ENCODE assay signal across 27 mouse cellular contexts in the genomic region with DNA sequence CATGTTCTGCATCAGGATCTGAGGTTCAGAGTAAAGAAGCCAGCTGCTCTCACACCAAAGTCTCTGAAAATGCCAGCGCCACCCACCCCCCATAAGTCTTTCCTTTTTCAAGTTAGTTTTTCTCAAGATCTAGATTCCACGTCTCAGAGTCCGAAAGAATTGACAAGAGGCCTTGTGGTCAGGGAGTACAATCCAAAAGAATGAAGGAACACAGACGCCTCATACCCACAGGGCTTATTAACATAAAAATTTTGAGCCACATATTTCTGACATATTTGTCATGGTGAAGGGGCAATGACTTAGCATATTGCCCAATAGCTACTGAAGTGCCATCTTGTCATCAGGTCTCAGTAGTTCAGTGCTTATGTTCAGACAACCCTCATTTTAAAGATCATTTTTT.
DNase-seq lines count a peak whose midpoint lies in the region; ATAC-seq and TF ChIP-seq lines count a peak whose summit lies in the region.
"Had no signal": no experiment of that assay in that cellular context is flagged by ENCODE, and none has a peak within 500 bp of the region (broad histone marks: within the 10 kb centered on the region; RNA-seq: fewer than 3 reads in every experiment).

No protein-coding gene starts in this region.

- H3K79me2 ChIP-seq in C2C12 (ENCODE audit: control insufficient read depth, insufficient read depth) = no peaks in the 10 kb centered on the region

- H3K4me1 ChIP-seq in lung, postnatal 0 days (ENCODE audit: insufficient read depth, low read depth, low read length) = no peaks in the 10 kb centered on the region
- H3K4me1 ChIP-seq: liver, embryonic 12.5 days; stomach, embryonic 15.5 days had no signal

- H3ac ChIP-seq in C2C12 (ENCODE audit: control insufficient read depth, insufficient read length, low read depth) = no peak overlapping the region

- peak; percentile 71 for DNase-seq in lung, postnatal 0 days (ENCODE audit: low spot score)
- DNase-seq in lung, postnatal 14 days = no peak
- DNase-seq in left cerebral cortex, postnatal 36 days (ENCODE audit: low spot score in 2 of 2) = no peak
- DNase-seq in adrenal gland, postnatal 14 days = no peak
- DNase-seq: adrenal gland, adult 2 months; cerebellum, adult 11 months; cerebellum, adult 9-10 months; cerebellum, postnatal 36 days; forebrain, postnatal 0 days; gastrocnemius, postnatal 14 days; left cerebral cortex, postnatal 4 days; liver, postnatal 0 days; thymus, postnatal 14 days had no signal

- H3K4me3 ChIP-seq in lung, postnatal 0 days (ENCODE audit: low read depth, low read length) = no peak overlapping the region
- no peak overlapping the region for H3K4me3 ChIP-seq in C2C12 (ENCODE audit: insufficient read depth, poor library complexity, severe bottlenecking)
- H3K4me3 ChIP-seq: erythroblast, embryonic 14.5 days; forebrain, embryonic 12.5 days; heart, embryonic 10.5 days; heart, embryonic 15.5 days; intestine, embryonic 15.5 days; liver, embryonic 12.5 days; midbrain, embryonic 13.5 days; neural tube, embryonic 13.5 days; stomach, embryonic 15.5 days had no signal

- intact Hi-C loops in left cerebral cortex, postnatal 36 days (cut with DNase I) = no loop called here

- TF ChIP-seq EP300 in lung, postnatal 0 days (IDR thresholded peaks at IDR 0.05) = no peak

- H3K36me3 ChIP-seq in lung, postnatal 0 days (ENCODE audit: insufficient read depth, low read length) = no peaks in the 10 kb centered on the region
- no peaks in the 10 kb centered on the region for H3K36me3 ChIP-seq in C2C12 (ENCODE audit: control insufficient read depth, insufficient read depth)
- H3K36me3 ChIP-seq: forebrain, embryonic 12.5 days; heart, embryonic 10.5 days; heart, embryonic 15.5 days; intestine, embryonic 15.5 days; liver, embryonic 12.5 days; midbrain, embryonic 13.5 days; neural tube, embryonic 13.5 days; stomach, embryonic 15.5 days had no signal

- no peaks in the 10 kb centered on the region for H3K79me3 ChIP-seq in C2C12 (ENCODE audit: low read depth)

- no peaks in the 10 kb centered on the region for H3K9me3 ChIP-seq in lung, postnatal 0 days (ENCODE audit: low read length)
- H3K9me3 ChIP-seq: forebrain, embryonic 12.5 days; heart, embryonic 10.5 days; heart, embryonic 15.5 days; intestine, embryonic 15.5 days; liver, embryonic 12.5 days; midbrain, embryonic 13.5 days; neural tube, embryonic 13.5 days; stomach, embryonic 15.5 days had no signal

- WGBS in lung, postnatal 0 days = 60% methylated on average over 4 of the region's 4 CpGs

- H3K9ac ChIP-seq in lung, postnatal 0 days (replicated peaks; ENCODE audit: low read depth) = no peak overlapping the region
- H3K9ac ChIP-seq: forebrain, embryonic 12.5 days; forebrain, postnatal 0 days; heart, embryonic 15.5 days; intestine, embryonic 15.5 days; liver, embryonic 12.5 days; liver, postnatal 0 days; midbrain, embryonic 13.5 days; neural tube, embryonic 13.5 days; stomach, embryonic 15.5 days had no signal

- peak overlapping the region; percentile 6; the same call in 1 of the 2 replicates for H3K27ac ChIP-seq in lung, postnatal 0 days (ENCODE audit: low read length)
- H3K27ac ChIP-seq: forebrain, embryonic 12.5 days; heart, embryonic 10.5 days; heart, embryonic 15.5 days; hindbrain, postnatal 0 days; intestine, embryonic 15.5 days; liver, embryonic 12.5 days; midbrain, embryonic 13.5 days had no signal

- peak; percentile 57 for ATAC-seq in lung, postnatal 0 days
- ATAC-seq in common myeloid progenitor, adult 5-6 weeks (replicated peaks; ENCODE audit: low read depth, poor library complexity, severe bottlenecking) = peak; percentile 33; the same call in 1 of the 2 replicates
- ATAC-seq in erythroid progenitor cell, adult 5-6 weeks (replicated peaks; ENCODE audit: low FRiP score, poor library complexity, severe bottlenecking) = no peak
- ATAC-seq: activated CD4-positive, CD25-positive, alpha-beta regulatory T cell, adult 4 months; forebrain, postnatal 0 days; hindbrain, postnatal 0 days; liver, embryonic 12.5 days; liver, postnatal 0 days; midbrain, embryonic 13.5 days had no signal

- TF ChIP-seq CTCF in lung, postnatal 0 days (IDR thresholded peaks at IDR 0.05) = no peak
- no peak for TF ChIP-seq CTCF in C2C12 (IDR thresholded peaks at IDR 0.05; ENCODE audit: control insufficient read depth, insufficient read depth, insufficient read length)

- H3K27me3 ChIP-seq in lung, postnatal 0 days (replicated peaks; ENCODE audit: insufficient read depth, low read length) = no peaks in the 10 kb centered on the region
- H3K27me3 ChIP-seq in C2C12 (ENCODE audit: control insufficient read depth, insufficient read depth, insufficient read length) = peaks cover 4% of the 10 kb centered on the region
- H3K27me3 ChIP-seq: heart, embryonic 15.5 days; intestine, embryonic 15.5 days; liver, embryonic 12.5 days; midbrain, embryonic 13.5 days; neural tube, embryonic 13.5 days; stomach, embryonic 15.5 days had no signal

- H3K4me2 ChIP-seq in lung, postnatal 0 days (replicated peaks; ENCODE audit: low read depth, low read length) = no peak overlapping the region
- H3K4me2 ChIP-seq: forebrain, embryonic 12.5 days; heart, embryonic 15.5 days; intestine, embryonic 15.5 days; liver, embryonic 12.5 days; midbrain, embryonic 13.5 days; neural tube, embryonic 13.5 days; stomach, embryonic 15.5 days had no signal

TF ChIP-seq in C2C12, 6 proteins besides CTCF, POLR2A, EP300 and RAD21:
- TF ChIP-seq MAX (IDR thresholded peaks at IDR 0.05) (no peak), FOSL1 (IDR thresholded peaks at IDR 0.05; ENCODE audit: insufficient read depth, low read length, poor library complexity, severe bottlenecking) (no peak), USF1 (IDR thresholded peaks at IDR 0.05; ENCODE audit: low read depth) (no peak), MYOD1 (IDR thresholded peaks at IDR 0.05; ENCODE audit: control insufficient read depth, insufficient read length, low read depth) (no peak), MYOG (IDR thresholded peaks at IDR 0.05; ENCODE audit: control insufficient read depth, extremely low read depth, insufficient read length) (no peak), CEBPB (IDR thresholded peaks at IDR 0.05; ENCODE audit: low read depth) (peak; percentile 14)
